Mouse (Mus musculus): ENCODE data around the gene Strip1. TPM values are rescaled to one million over a fixed set of nuclear protein-coding genes. Genes with fewer than 3 reads are reported as not detected.

Strip1 gene
- polyA plus RNA-seq, 1 experiment from 2014 or later = 35.4 TPM

DNA sequence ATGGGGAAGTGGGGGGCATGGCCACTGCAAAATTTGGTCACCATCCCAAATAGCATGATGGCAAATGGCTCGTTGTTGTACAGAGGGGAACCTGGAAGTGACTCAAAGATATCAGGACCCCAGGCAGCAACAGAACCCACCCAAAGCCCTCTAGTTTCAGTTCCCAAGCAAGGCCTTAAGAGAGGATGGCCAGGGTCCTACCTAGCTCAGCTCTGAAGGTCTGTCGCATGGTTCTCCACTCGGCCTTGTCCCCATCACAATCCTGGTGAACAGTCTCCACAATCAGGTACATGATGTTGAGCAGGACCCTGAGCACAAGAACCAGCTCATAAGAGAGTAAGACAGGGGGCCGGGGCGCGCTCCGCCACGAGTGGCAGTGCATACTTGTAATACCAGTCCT, 7.1 kb downstream of the Strip1 start:
- peaks cover 54% of the 10 kb centered on the region for H3K36me3 ChIP-seq (ENCODE audit: control insufficient read depth, insufficient read depth, low read length)
- H3K9me3 ChIP-seq (replicated peaks; ENCODE audit: control insufficient read depth, low read length) = no peaks in the 10 kb centered on the region
- no peaks in the 10 kb centered on the region for H3K4me1 ChIP-seq (ENCODE audit: control insufficient read depth, insufficient read depth, low read length)
- H3K4me2 ChIP-seq = no peak overlapping the region
- WGBS (ENCODE audit: insufficient replicate concordance) = 91% methylated on average over 8 of the region's 8 CpGs
- H3K27me3 ChIP-seq (ENCODE audit: control insufficient read depth, insufficient read depth, low read length) = no peaks in the 10 kb centered on the region
- no peak for ATAC-seq (replicated peaks; ENCODE audit: insufficient number of reproducible peaks, low FRiP score, low TSS enrichment)
- H3K27ac ChIP-seq (ENCODE audit: low read depth, low read length) = no peak overlapping the region
- no peak overlapping the region for H3K4me3 ChIP-seq (ENCODE audit: low read depth, low read length)
- H3K9ac ChIP-seq (ENCODE audit: low read depth, low read length) = no peak overlapping the region

DNA sequence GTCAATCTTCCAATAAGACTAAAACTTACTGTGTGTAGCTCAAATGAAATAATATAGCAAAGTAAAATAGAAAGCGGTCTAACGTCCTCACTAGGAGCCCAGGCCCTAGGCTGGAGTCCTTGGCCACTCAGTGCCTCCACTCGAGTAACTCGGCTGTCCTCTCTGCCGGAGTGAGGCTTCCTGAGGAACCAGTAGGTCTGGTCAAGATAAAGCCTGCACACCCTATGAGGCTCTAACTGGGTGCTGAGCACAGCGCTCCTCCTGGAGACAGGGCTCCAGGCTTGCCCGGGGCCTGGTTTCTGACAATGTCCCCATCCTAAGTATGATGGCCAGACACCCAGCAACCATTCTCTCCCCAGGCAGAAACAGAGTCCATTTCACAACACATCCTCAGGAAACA, 9.0 kb downstream of the Strip1 start:
- Histone ChIP-seq H3K9ac (ENCODE audit: low read depth, low read length) (no peak overlapping the region), H3K9me3 (replicated peaks; ENCODE audit: control insufficient read depth, low read length) (no peaks in the 10 kb centered on the region), H3K27ac (ENCODE audit: low read depth, low read length) (no peak overlapping the region), H3K27me3 (ENCODE audit: control insufficient read depth, insufficient read depth, low read length) (no peaks in the 10 kb centered on the region), H3K4me2 (no peak overlapping the region), H3K4me3 (ENCODE audit: low read depth, low read length) (no peak overlapping the region), H3K36me3 (ENCODE audit: control insufficient read depth, insufficient read depth, low read length) (peaks cover 59% of the 10 kb centered on the region), H3K4me1 (ENCODE audit: control insufficient read depth, insufficient read depth, low read length) (no peaks in the 10 kb centered on the region)
- ATAC-seq (replicated peaks; ENCODE audit: insufficient number of reproducible peaks, low FRiP score, low TSS enrichment) = no peak
- 87% methylated on average over 7 of the region's 7 CpGs for WGBS (ENCODE audit: insufficient replicate concordance)

- Histone ChIP-seq H3K36me3 (ENCODE audit: control insufficient read depth, insufficient read depth, low read length) (peaks cover 59% of the 10 kb centered on the region), H3K4me2 (no peak overlapping the region), H3K9me3 (replicated peaks; ENCODE audit: control insufficient read depth, low read length) (no peaks in the 10 kb centered on the region), H3K9ac (ENCODE audit: low read depth, low read length) (no peak overlapping the region), H3K4me1 (ENCODE audit: control insufficient read depth, insufficient read depth, low read length) (no peaks in the 10 kb centered on the region), H3K4me3 (ENCODE audit: low read depth, low read length) (no peak overlapping the region), H3K27me3 (ENCODE audit: control insufficient read depth, insufficient read depth, low read length) (no peaks in the 10 kb centered on the region), H3K27ac (ENCODE audit: low read depth, low read length) (no peak overlapping the region)
- 86% methylated on average over 21 of the region's 21 CpGs for WGBS (ENCODE audit: insufficient replicate concordance)
- ATAC-seq (replicated peaks; ENCODE audit: insufficient number of reproducible peaks, low FRiP score, low TSS enrichment) = no peak
Measured at GRCm38 (mm10) chr3:107621286-107622075, 10.0 kb downstream of the Strip1 start.

- no peak for ATAC-seq (replicated peaks; ENCODE audit: insufficient number of reproducible peaks, low FRiP score, low TSS enrichment)
- H3K27ac ChIP-seq (ENCODE audit: low read depth, low read length) = no peak overlapping the region
- H3K27me3 ChIP-seq (ENCODE audit: control insufficient read depth, insufficient read depth, low read length) = no peaks in the 10 kb centered on the region
- H3K4me2 ChIP-seq = no peak overlapping the region
- peaks cover 56% of the 10 kb centered on the region for H3K36me3 ChIP-seq (ENCODE audit: control insufficient read depth, insufficient read depth, low read length)
- H3K9me3 ChIP-seq (replicated peaks; ENCODE audit: control insufficient read depth, low read length) = no peaks in the 10 kb centered on the region
- no peak overlapping the region for H3K4me3 ChIP-seq (ENCODE audit: low read depth, low read length)
- 92% methylated on average over 6 of the region's 6 CpGs for WGBS (ENCODE audit: insufficient replicate concordance)
- no peaks in the 10 kb centered on the region for H3K4me1 ChIP-seq (ENCODE audit: control insufficient read depth, insufficient read depth, low read length)
- H3K9ac ChIP-seq (ENCODE audit: low read depth, low read length) = no peak overlapping the region
Measured at GRCm38 (mm10) chr3:107619911-107620310, 11.6 kb downstream of the Strip1 start.

DNA sequence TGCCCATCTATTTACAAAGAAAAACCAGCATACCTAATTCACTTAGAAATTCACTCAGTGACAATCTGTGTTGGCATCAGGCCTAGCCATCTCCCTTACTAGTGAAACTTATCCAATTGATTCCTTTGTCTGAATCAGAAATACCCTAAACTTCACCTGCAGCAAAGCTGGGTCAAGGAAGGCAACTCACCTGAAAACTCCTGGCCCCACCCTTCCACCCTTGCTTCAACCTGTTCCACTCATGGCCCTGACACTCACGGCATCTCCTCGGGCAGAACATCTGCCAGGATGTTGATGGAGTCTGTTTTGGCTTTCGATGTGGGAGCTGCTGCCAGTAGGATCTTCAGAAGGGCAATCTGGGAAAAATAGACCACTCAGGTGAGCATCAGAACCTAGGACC, 13.7 kb downstream of the Strip1 start:
- no peak for ATAC-seq (replicated peaks; ENCODE audit: insufficient number of reproducible peaks, low FRiP score, low TSS enrichment)
- H3K4me2 ChIP-seq = no peak overlapping the region
- H3K4me3 ChIP-seq (ENCODE audit: low read depth, low read length) = no peak overlapping the region
- no peaks in the 10 kb centered on the region for H3K4me1 ChIP-seq (ENCODE audit: control insufficient read depth, insufficient read depth, low read length)
- WGBS (ENCODE audit: insufficient replicate concordance) = 94% methylated on average over 3 of the region's 3 CpGs
- H3K9me3 ChIP-seq (replicated peaks; ENCODE audit: control insufficient read depth, low read length) = no peaks in the 10 kb centered on the region
- H3K36me3 ChIP-seq (ENCODE audit: control insufficient read depth, insufficient read depth, low read length) = peaks cover 56% of the 10 kb centered on the region
- no peak overlapping the region for H3K27ac ChIP-seq (ENCODE audit: low read depth, low read length)
- H3K9ac ChIP-seq (ENCODE audit: low read depth, low read length) = no peak overlapping the region
- H3K27me3 ChIP-seq (ENCODE audit: control insufficient read depth, insufficient read depth, low read length) = no peaks in the 10 kb centered on the region

DNA sequence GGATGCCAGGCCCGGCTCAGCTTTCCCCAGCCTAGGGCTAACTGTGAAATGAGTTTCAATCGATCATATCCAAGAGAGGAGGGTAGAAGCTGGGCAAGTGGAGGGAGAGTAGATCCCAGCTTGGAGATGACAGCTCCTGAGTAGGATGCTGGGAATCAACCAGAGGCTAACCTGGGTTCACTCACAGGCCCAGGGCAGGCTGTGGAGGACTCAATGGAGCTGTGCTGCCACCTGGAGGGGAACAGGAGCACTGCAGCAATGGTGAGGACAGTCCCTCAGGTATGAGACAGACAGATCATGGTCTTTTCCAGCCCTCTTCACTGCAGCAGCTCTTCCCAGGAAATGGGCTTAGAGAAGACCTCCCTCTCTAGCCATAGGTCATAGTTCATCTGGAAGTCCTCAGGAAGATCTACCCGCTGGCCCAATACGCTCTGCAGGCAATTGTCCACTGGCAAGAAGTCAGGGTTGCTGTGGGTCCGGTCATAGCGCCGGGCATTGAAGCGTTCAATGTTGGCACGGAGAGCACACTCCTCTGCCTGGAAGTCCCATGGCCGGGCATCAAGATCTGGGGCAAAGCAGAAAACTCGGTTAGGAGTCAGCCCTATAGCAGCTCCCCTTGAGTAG, 18.5 kb downstream of the Strip1 start:
- H3K27ac ChIP-seq (ENCODE audit: low read depth, low read length) = no peak overlapping the region
- H3K27me3 ChIP-seq (ENCODE audit: control insufficient read depth, insufficient read depth, low read length) = no peaks in the 10 kb centered on the region
- no peak overlapping the region for H3K9ac ChIP-seq (ENCODE audit: low read depth, low read length)
- WGBS (ENCODE audit: insufficient replicate concordance) = 85% methylated on average over 11 of the region's 11 CpGs
- peaks cover 11% of the 10 kb centered on the region for H3K4me1 ChIP-seq (ENCODE audit: control insufficient read depth, insufficient read depth, low read length)
- no peaks in the 10 kb centered on the region for H3K9me3 ChIP-seq (replicated peaks; ENCODE audit: control insufficient read depth, low read length)
- no peak overlapping the region for H3K4me2 ChIP-seq
- peaks cover 42% of the 10 kb centered on the region for H3K36me3 ChIP-seq (ENCODE audit: control insufficient read depth, insufficient read depth, low read length)
- H3K4me3 ChIP-seq (ENCODE audit: low read depth, low read length) = no peak overlapping the region
- ATAC-seq (replicated peaks; ENCODE audit: insufficient number of reproducible peaks, low FRiP score, low TSS enrichment) = no peak

DNA sequence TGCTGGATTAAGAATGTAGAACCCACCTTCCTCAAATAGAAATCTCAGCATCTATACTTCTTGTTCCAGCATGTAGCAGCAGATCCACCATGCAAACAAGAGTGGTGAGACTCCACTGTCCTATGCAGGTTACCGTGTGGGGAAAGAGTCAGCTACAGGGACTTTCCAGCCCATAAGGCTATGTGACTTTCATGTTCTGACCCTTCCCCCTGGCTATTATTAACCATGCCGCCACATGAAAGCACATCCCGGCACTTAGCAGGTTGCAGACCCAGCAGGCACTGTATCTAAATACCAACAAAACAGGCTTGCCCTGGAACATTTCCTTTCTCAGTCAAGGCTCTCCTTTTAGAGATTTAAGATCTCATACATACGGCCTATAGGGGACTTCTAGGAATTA, 20.1 kb downstream of the Strip1 start:
- Histone ChIP-seq H3K27ac (ENCODE audit: low read depth, low read length) (no peak overlapping the region), H3K4me1 (ENCODE audit: control insufficient read depth, insufficient read depth, low read length) (peaks cover 11% of the 10 kb centered on the region), H3K4me3 (ENCODE audit: low read depth, low read length) (no peak overlapping the region), H3K36me3 (ENCODE audit: control insufficient read depth, insufficient read depth, low read length) (peaks cover 33% of the 10 kb centered on the region), H3K4me2 (no peak overlapping the region), H3K9ac (ENCODE audit: low read depth, low read length) (no peak overlapping the region), H3K9me3 (replicated peaks; ENCODE audit: control insufficient read depth, low read length) (no peaks in the 10 kb centered on the region), H3K27me3 (ENCODE audit: control insufficient read depth, insufficient read depth, low read length) (no peaks in the 10 kb centered on the region)
- ATAC-seq (replicated peaks; ENCODE audit: insufficient number of reproducible peaks, low FRiP score, low TSS enrichment) = no peak
- WGBS (ENCODE audit: insufficient replicate concordance) = 58% methylated on average over 4 of the region's 4 CpGs

DNA sequence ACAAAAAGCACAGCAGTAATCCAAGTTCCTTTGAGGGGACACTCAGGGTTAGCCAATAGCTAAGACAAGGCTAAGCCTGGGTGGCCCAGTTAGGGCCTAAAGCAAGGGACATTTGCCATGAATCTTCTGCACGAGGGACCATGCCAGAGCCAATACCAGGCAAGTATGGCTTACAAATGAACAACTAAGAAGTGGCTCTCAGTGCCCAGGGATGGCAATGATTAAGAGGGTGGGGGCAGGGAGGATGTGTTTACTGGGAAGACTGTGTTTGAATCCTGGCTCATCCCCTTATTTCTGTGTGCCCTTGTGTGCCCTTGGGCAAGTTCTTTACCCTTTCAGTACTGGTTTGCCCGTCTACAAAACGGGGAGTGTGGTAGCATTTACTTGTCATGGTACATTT, 22.1 kb downstream of the Strip1 start:
- no peak overlapping the region for H3K27ac ChIP-seq (ENCODE audit: low read depth, low read length)
- peaks cover 7% of the 10 kb centered on the region for H3K27me3 ChIP-seq (ENCODE audit: control insufficient read depth, insufficient read depth, low read length)
- WGBS (ENCODE audit: insufficient replicate concordance) = 70% methylated on average over 3 of the region's 3 CpGs
- peaks cover 14% of the 10 kb centered on the region for H3K4me1 ChIP-seq (ENCODE audit: control insufficient read depth, insufficient read depth, low read length)
- H3K9me3 ChIP-seq (replicated peaks; ENCODE audit: control insufficient read depth, low read length) = no peaks in the 10 kb centered on the region
- H3K4me2 ChIP-seq = no peak overlapping the region
- no peak overlapping the region for H3K9ac ChIP-seq (ENCODE audit: low read depth, low read length)
- H3K4me3 ChIP-seq (ENCODE audit: low read depth, low read length) = no peak overlapping the region
- H3K36me3 ChIP-seq (ENCODE audit: control insufficient read depth, insufficient read depth, low read length) = peaks cover 20% of the 10 kb centered on the region
- ATAC-seq (replicated peaks; ENCODE audit: insufficient number of reproducible peaks, low FRiP score, low TSS enrichment) = no peak

DNA sequence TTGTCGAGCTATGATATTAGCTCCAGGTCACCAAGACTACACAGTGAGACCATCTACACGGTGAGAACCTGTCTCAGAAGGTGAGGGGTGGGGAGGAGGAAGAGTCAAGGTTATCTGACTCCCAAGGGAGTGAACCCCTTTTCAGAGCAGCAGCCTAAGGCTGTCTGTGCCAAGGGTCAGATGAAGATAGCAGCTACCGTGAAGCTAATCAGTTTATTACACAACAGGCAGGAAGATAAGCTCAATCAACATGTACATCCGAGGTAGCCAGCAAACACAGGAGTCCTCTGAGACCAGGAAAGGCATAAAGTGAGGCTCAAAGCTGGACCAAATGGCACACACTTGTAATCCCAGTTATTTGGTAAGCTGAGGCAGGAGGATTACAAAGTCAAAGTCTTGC, 22.7 kb downstream of the Strip1 start:
- 40% methylated on average over 4 of the region's 4 CpGs for WGBS (ENCODE audit: insufficient replicate concordance)
- Histone ChIP-seq H3K36me3 (ENCODE audit: control insufficient read depth, insufficient read depth, low read length) (peaks cover 14% of the 10 kb centered on the region), H3K27ac (ENCODE audit: low read depth, low read length) (no peak overlapping the region), H3K27me3 (ENCODE audit: control insufficient read depth, insufficient read depth, low read length) (peaks cover 12% of the 10 kb centered on the region), H3K4me1 (ENCODE audit: control insufficient read depth, insufficient read depth, low read length) (peaks cover 14% of the 10 kb centered on the region), H3K4me3 (ENCODE audit: low read depth, low read length) (no peak overlapping the region), H3K9me3 (replicated peaks; ENCODE audit: control insufficient read depth, low read length) (no peaks in the 10 kb centered on the region), H3K9ac (ENCODE audit: low read depth, low read length) (no peak overlapping the region), H3K4me2 (no peak overlapping the region)
- no peak for ATAC-seq (replicated peaks; ENCODE audit: insufficient number of reproducible peaks, low FRiP score, low TSS enrichment)
